Mouse (Mus musculus) forebrain, embryonic 12.5 days (tissue): Measurements from ENCODE around the gene Duoxa2. TPM values are rescaled to one million over a fixed set of nuclear protein-coding genes. Genes with fewer than 3 reads are reported as not detected.
"Not testable (repeated sequence)": the region's sequence is repeated elsewhere in the genome, so short reads cannot be mapped to it uniquely, and the experiment has no call there.

Source experiments
- ATAC-seq: fragments of 200-750 bp; cut with Nextera tagmentation; 2 replicates; pipeline ENCODE4 v1.8.0; 2017; ENCODE audit warnings: moderate TSS enrichment; ENCODE audit not compliant: low FRiP score
- H3K27ac ChIP-seq: fragments of 300-500 bp; sonication (generic); 2 replicates; pipeline ENCODE4 v1.5.1; 2016; ENCODE audit warnings: mild to moderate bottlenecking
- H3K27me3 ChIP-seq: fragments of 300-500 bp; sonication (generic); 2 replicates; pipeline ENCODE4 v1.6.1; 2016; ENCODE audit warnings: mild to moderate bottlenecking
- H3K36me3 ChIP-seq: fragments of 300-500 bp; sonication (generic); replicated peaks from 2 replicates; pipeline ENCODE4 v1.6.1; 2016; ENCODE audit warnings: mild to moderate bottlenecking
- H3K4me1 ChIP-seq: fragments of 300-500 bp; sonication (generic); 2 replicates; pipeline ENCODE4 v1.6.1; 2016
- H3K4me2 ChIP-seq: fragments of 300-500 bp; sonication (generic); 2 replicates; pipeline ENCODE4 v1.6.1; 2016; ENCODE audit warnings: mild to moderate bottlenecking, moderate library complexity
- H3K4me3 ChIP-seq: fragments of 300-500 bp; sonication (generic); replicated peaks from 2 replicates; pipeline ENCODE4 v1.5.1; 2016; ENCODE audit warnings: mild to moderate bottlenecking
- H3K9ac ChIP-seq: fragments of 300-500 bp; sonication (generic); 2 replicates; pipeline ENCODE4 v1.6.1; 2016; ENCODE audit warnings: mild to moderate bottlenecking
- H3K9me3 ChIP-seq: fragments of 300-500 bp; sonication (generic); 2 replicates; pipeline ENCODE4 v1.6.1; 2016
- WGBS: fragments of 180-500 bp; shearing (Covaris S2); methylation state at CpG from one replicate; pipeline ENCODE4 v1.1.7; 2016; 5-methylcytosine and 5-hydroxymethylcytosine counted together
- polyA plus RNA-seq: library from polyadenylated mRNA; unstranded; fragments of >200 nt; fragmentation: Nextera tagmentation; extraction: Ambion mirVana; gene quantifications from 2 replicates; pipeline ENCODE4 v1.2.1, GENCODE M21; 2016

The Duoxa2 gene
- polyA plus RNA-seq, 1 experiment from 2014 or later, result not detected

- Histone ChIP-seq H3K36me3 (no peaks in the 10 kb centered on the region), H3K9me3 (no peaks in the 10 kb centered on the region), H3K4me3 (peak within 1 kb of the TSS; percentile 24), H3K27ac (no peak within 1 kb of the TSS), H3K9ac (no peak within 1 kb of the TSS), H3K4me1 (peaks cover 11% of the 10 kb centered on the region), H3K4me2 (peak within 1 kb of the TSS; percentile 43), H3K27me3 (peaks cover 56% of the 10 kb centered on the region)
- 3% methylated on average over 24 of the region's 24 CpGs for WGBS
- no peak for ATAC-seq
These were observed 14.8 kb downstream of the Duoxa2 start, which contains the start of gene Duoxa1 for GRCm38 (mm10) chr2:122313536-122313935. TSS of gene Duoxa1 (minus strand) at chr2:122313730.

- ATAC-seq, result no peak
- H3K9me3 ChIP-seq, result no peaks in the 10 kb centered on the region
- no peak within 1 kb of the TSS for H3K4me3 ChIP-seq
- H3K9ac ChIP-seq, result no peak within 1 kb of the TSS
- H3K36me3 ChIP-seq, result no peaks in the 10 kb centered on the region
- H3K27me3 ChIP-seq, result peaks cover 46% of the 10 kb centered on the region
- peaks cover 11% of the 10 kb centered on the region for H3K4me1 ChIP-seq
- 88% methylated on average over 7 of the region's 7 CpGs for WGBS
- H3K4me2 ChIP-seq, result no peak within 1 kb of the TSS
- no peak within 1 kb of the TSS for H3K27ac ChIP-seq
These were observed 16.7 kb downstream of the Duoxa2 start, which contains the start of gene Duox1 for GRCm38 (mm10) chr2:122315372-122315771. TSS of gene Duox1 (plus strand) at chr2:122315672.

DNA sequence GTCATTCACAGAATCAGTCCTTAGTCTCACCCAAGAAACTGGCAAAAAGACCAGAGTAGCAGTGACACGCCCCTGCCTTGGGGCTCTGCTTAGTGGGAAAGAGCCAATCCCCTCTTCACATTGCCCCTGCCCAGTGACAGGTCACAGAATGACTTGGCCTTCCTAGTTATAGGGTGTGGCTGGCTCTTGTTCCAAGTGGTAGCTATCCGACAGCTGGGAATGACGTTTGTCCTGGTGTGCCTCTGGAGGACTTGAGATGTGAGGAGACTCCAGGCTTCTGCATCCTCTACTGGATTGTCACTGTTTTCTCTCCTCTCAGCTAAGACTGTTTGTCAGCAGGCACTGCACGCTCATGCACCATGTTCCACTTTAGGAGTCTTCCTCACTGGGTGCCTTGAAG is 18.7 kb downstream of the Duoxa2 start:
- no peaks in the 10 kb centered on the region for H3K9me3 ChIP-seq
- H3K4me3 ChIP-seq, result no peak overlapping the region
- no peak overlapping the region for H3K27ac ChIP-seq
- ATAC-seq, result no peak
- H3K36me3 ChIP-seq, result no peaks in the 10 kb centered on the region
- peaks cover 11% of the 10 kb centered on the region for H3K4me1 ChIP-seq
- WGBS, result 68% methylated on average over 4 of the region's 4 CpGs
- H3K27me3 ChIP-seq, result peaks cover 31% of the 10 kb centered on the region
- no peak overlapping the region for H3K9ac ChIP-seq
- no peak overlapping the region for H3K4me2 ChIP-seq

DNA sequence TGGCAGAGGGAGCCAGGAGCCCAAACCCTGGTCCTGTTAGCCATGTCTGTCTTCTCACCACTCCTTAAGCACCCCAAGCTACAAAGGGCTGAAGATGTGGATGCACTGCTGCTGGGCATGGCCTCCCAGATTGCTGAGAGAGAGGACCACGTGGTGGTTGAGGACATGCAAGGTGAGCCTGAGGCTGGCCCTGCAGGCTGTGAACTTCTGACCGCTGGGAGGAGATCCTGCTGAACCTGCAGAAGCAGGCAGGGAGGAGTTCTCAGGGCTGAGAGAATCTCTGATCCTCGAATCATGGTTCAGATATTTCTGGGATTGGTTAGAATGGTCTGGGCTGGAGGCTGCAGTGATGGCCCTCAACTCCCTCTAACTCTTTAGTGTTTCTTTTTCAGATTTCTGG is 25.3 kb downstream of the Duoxa2 start:
- no peak overlapping the region for H3K4me2 ChIP-seq
- 59% methylated on average over 3 of the region's 3 CpGs for WGBS

GRCm38 (mm10) chr2:122324586-122324985 is 25.9 kb downstream of the Duoxa2 start:
- Histone ChIP-seq H3K4me3 (no peak overlapping the region), H3K9me3 (no peaks in the 10 kb centered on the region), H3K27ac (no peak overlapping the region), H3K4me2 (no peak overlapping the region), H3K9ac (no peak overlapping the region), H3K4me1 (no peaks in the 10 kb centered on the region), H3K27me3 (no peaks in the 10 kb centered on the region), H3K36me3 (no peaks in the 10 kb centered on the region)
- ATAC-seq, result no peak
- 88% methylated on average over 3 of the region's 3 CpGs for WGBS

More for the DNA sequence above, 25.3 kb downstream of the Duoxa2 start:
- Histone ChIP-seq H3K4me3 (no peak overlapping the region), H3K9me3 (no peaks in the 10 kb centered on the region), H3K27me3 (no peaks in the 10 kb centered on the region), H3K27ac (no peak overlapping the region), H3K4me1 (no peaks in the 10 kb centered on the region), H3K36me3 (no peaks in the 10 kb centered on the region), H3K9ac (no peak overlapping the region)
- ATAC-seq, result no peak

DNA sequence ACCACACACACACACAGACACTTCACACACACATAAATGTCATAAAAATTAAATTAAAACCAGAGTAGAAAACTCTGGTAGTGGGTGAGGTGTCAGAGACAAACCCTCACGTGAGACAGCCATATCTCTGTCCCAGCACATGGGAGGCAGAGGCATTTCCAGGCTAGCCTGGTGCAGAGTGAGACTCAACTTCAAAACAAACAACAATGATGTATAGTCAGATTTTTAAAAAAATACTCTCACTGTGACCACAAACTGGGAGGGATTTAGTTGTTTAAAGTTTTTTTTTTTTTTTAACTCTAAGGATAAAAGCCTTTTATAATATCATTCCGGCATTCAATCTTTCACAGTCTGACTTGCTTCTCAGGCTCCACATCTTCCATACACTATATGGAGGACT is 26.7 kb downstream of the Duoxa2 start:
- Histone ChIP-seq H3K4me3 (no peak overlapping the region), H3K27ac (no peak overlapping the region), H3K4me1 (no peaks in the 10 kb centered on the region), H3K36me3 (no peaks in the 10 kb centered on the region), H3K4me2 (no peak overlapping the region), H3K9ac (no peak overlapping the region), H3K9me3 (no peaks in the 10 kb centered on the region), H3K27me3 (no peaks in the 10 kb centered on the region)
- WGBS, result 71% methylated on average over 2 of the region's 2 CpGs
- no peak for ATAC-seq

- no peak overlapping the region for H3K4me3 ChIP-seq
- no peaks in the 10 kb centered on the region for H3K27me3 ChIP-seq
- 77% methylated on average over 3 of the region's 3 CpGs for WGBS
- no peaks in the 10 kb centered on the region for H3K36me3 ChIP-seq
- no peaks in the 10 kb centered on the region for H3K4me1 ChIP-seq
- H3K9ac ChIP-seq, result no peak overlapping the region
- H3K27ac ChIP-seq, result no peak overlapping the region
- H3K4me2 ChIP-seq, result no peak overlapping the region
- H3K9me3 ChIP-seq, result no peaks in the 10 kb centered on the region
- ATAC-seq, result no peak
These were observed 29.3 kb downstream of the Duoxa2 start for GRCm38 (mm10) chr2:122327986-122328385.

GRCm38 (mm10) chr2:122330317-122330716 is 31.6 kb downstream of the Duoxa2 start:
- 81% methylated on average over 6 of the region's 6 CpGs for WGBS
- not testable (repeated sequence) for ATAC-seq, H3K4me1 ChIP-seq, H3K27ac ChIP-seq, H3K9me3 ChIP-seq, H3K9ac ChIP-seq, H3K36me3 ChIP-seq, H3K4me3 ChIP-seq, H3K4me2 ChIP-seq, H3K27me3 ChIP-seq

DNA sequence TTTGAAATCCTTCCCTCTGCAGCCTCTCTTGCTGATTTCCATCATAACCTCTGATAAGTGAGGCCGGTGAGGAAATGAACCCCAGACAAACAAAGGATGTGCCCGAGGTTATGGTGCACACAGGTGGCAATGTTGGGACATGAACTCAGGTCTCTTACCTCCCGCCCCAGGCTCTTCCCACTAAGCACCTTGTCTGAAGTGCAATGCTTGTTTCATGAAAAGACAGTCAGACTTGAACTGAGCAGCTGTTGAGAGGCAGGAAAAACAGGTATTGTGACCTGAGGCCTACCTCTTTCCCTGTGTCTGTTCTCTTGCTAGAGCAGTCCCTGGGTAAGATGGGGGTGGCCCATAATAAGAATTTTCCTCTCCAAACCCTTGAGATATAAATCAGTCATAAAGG is 33.5 kb downstream of the Duoxa2 start:
- no peaks in the 10 kb centered on the region for H3K36me3 ChIP-seq
- H3K4me2 ChIP-seq, result no peak overlapping the region
- 89% methylated on average over 3 of the region's 3 CpGs for WGBS
- no peak for ATAC-seq
- no peak overlapping the region for H3K4me3 ChIP-seq
- H3K4me1 ChIP-seq, result no peaks in the 10 kb centered on the region
- no peak overlapping the region for H3K27ac ChIP-seq
- H3K9ac ChIP-seq, result no peak overlapping the region
- no peaks in the 10 kb centered on the region for H3K9me3 ChIP-seq
- H3K27me3 ChIP-seq, result no peaks in the 10 kb centered on the region

DNA sequence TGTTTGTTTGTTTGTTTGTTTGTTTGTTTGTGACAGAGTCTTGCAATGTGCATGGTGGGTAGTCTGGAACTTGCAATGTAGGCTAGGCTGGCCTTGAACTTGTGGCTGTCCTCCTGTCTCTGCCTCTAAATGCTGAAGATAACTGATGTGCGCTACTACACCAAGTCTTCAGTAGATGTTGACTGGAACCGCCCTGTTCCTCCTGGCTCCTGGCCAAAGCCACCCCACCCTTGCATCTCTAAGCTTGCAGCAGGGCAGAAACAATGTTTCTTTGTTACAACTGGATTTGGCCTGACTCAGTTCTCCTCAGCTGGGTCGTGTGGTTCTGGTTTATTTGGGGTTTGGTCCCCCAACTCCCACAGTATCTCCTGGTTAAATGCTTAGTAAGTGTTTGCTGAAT is 35.5 kb downstream of the Duoxa2 start:
- no peaks in the 10 kb centered on the region for H3K36me3 ChIP-seq
- H3K9me3 ChIP-seq, result no peaks in the 10 kb centered on the region
- no peaks in the 10 kb centered on the region for H3K4me1 ChIP-seq
- 0 out of 2 replicates have a peak, but pooled peaks cover 4% of the 10 kb centered on the region for H3K27me3 ChIP-seq
- H3K4me3 ChIP-seq, result no peak overlapping the region
- no peak overlapping the region for H3K4me2 ChIP-seq
- no peak for ATAC-seq
- WGBS, result 71% methylated on average over 3 of the region's 3 CpGs
- H3K27ac ChIP-seq, result no peak overlapping the region
- H3K9ac ChIP-seq, result no peak overlapping the region

DNA sequence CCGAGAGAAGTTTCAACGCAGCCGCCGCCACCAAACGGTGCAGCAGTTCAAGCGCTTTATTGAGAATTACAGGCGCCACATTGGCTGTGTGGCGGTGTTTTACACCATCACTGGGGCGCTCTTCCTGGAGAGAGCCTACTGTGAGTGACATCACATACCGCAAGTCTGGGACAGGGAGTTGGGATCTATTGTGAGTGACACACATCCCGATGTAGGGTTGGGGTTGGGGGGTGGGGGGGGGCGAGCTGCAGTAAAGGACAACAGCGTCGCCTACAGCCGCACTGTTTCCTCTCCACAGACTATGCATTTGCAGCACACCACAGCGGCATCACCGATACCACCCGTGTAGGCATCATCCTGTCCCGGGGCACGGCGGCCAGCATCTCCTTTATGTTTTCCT is 38.6 kb downstream of the Duoxa2 start:
- Histone ChIP-seq H3K27me3 (0 out of 2 replicates have a peak, but pooled peaks cover 4% of the 10 kb centered on the region), H3K9ac (no peak overlapping the region), H3K27ac (no peak overlapping the region), H3K4me1 (no peaks in the 10 kb centered on the region), H3K4me3 (no peak overlapping the region), H3K9me3 (no peaks in the 10 kb centered on the region), H3K36me3 (no peaks in the 10 kb centered on the region), H3K4me2 (peak overlapping the region; percentile 29)
- WGBS, result 67% methylated on average over 21 of the region's 21 CpGs
- no peak for ATAC-seq

DNA sequence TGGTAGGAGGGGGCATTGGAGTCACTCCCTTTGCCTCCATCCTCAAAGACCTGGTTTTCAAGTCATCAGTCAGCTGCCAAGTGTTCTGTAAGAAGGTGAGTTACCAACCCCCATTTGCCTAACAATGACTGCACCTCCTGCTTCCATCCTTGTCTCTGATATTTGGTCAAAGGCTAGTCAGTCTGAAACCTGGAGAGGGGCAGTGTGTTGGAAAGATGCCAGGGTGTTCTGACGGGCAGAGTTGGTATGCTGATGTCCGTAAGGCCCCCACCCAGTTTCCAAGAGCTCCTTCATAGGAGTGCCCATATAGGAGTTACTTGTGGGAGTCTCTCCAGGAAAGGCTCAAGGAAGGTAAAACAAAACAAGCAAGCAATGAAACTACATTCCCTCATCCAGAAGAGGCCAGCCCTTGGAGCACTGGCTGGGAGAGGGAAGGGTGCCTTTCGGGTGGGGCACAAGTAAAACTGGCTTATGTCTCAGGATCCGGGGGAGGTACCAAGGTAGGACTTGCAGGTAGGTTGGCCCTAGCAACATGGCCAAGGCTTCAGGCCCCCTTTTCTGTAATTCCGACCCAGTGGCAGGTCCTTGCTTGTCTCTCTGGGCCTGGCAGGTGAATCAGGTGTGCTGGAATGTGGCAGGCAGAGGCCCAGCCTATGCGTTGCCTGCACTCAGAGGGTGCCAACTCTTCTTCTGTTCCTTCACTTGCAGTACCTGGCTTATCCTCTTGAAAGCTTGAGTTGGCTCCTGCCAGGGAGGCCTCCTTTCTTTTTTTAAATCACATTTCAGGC is 46.6 kb downstream of the Duoxa2 start:
- Histone ChIP-seq H3K9me3 (no peaks in the 10 kb centered on the region), H3K9ac (no peak overlapping the region), H3K4me3 (no peak overlapping the region), H3K36me3 (no peaks in the 10 kb centered on the region), H3K4me1 (peaks cover 23% of the 10 kb centered on the region), H3K27me3 (peaks cover 6% of the 10 kb centered on the region; the same call in 1 of the 2 replicates), H3K27ac (0 out of 2 replicates have a peak overlapping the region, but pooled peaks have one; percentile 8), H3K4me2 (no peak overlapping the region)
- no peak for ATAC-seq
- 88% methylated on average over 6 of the region's 6 CpGs for WGBS

GRCm38 (mm10) chr2:122346164-122346563 is 47.5 kb downstream of the Duoxa2 start:
- not testable (repeated sequence) for H3K36me3 ChIP-seq, ATAC-seq, H3K4me2 ChIP-seq, H3K9me3 ChIP-seq, H3K4me3 ChIP-seq, H3K27me3 ChIP-seq, H3K27ac ChIP-seq, H3K9ac ChIP-seq
- peaks cover 30% of the 10 kb centered on the region for H3K4me1 ChIP-seq
- WGBS, result 93% methylated on average over 6 of the region's 6 CpGs
